Mouse (Mus musculus) erythroblast, embryonic 14.5 days (primary cell): ENCODE measurements around the gene Hsp90aa1.

Experiments
- GATA1 ChIP-seq: IDR thresholded peaks from 2 replicates; pipeline ENCODE4 v1.6.1; 2012; ENCODE audit warnings: low read length, inconsistent platforms, mixed read lengths
- TAL1 ChIP-seq: IDR thresholded peaks from 3 replicates; pipeline ENCODE4 v1.6.1; 2012; ENCODE audit warnings: low read length, inconsistent platforms, mixed read lengths

DNA sequence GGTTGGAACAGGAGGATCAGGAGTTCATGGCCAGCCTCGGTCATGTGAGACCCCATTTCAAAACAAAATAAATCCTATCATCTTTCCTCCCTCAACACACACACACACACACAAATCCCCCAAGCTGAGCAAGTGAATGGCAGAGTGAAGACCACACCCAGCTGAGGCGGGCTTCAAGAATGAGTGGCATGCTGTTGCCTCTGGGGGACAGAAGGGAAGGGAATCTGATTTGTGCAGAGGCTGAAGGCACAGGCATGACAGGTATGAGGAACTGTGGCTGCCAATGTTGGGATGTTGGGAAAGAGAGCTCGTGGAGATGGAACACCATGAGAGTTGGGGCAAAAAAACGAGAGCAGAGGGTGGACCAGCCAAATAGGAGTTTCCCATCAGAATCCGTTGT lies 8.7 kb upstream of the Hsp90aa1 start:
- TF ChIP-seq GATA1: no peak
- no peak for TF ChIP-seq TAL1
